Mouse (Mus musculus): ENCODE results near the gene Mlycd. TPM values are rescaled to one million over a fixed set of nuclear protein-coding genes. Genes with fewer than 3 reads are reported as not detected.

Mlycd gene
- total and polyA plus RNA-seq, 3 experiments: 4.2 to 12.3 (median 5.1) TPM

DNA sequence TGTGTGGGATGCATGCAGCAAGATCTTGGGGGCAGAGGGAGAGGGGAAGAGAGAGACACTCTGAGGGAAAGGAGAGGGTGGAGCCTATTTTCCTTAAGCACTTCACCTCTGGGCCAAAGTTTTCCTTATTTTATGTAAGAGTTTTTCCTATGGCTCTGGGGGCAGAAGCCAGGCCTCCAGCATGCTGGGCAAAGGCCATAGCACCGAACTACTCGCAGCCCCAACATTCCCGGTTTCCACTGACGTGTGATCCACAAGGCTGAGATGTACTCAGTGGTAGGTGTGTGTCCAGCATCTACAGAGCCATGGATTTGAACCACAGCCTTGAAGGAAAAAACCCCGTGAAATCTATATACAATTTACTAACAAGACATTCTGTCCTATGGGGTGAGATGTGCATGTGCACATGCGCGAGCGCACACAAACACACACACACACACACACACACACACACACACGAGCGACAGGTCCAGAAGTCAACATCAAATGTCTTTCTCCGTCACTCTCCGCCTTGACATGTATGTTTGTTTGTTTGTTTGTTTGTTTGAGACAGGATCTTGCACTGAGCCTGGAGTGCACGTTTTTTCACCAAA is 39.0 kb downstream of the Mlycd start, which contains the start of gene Osgin1:
Gene Osgin1 (plus strand): TSS at position 543 of the 593 bp plus-strand sequence.
- H3K36me3 ChIP-seq (replicated peaks in 1 of 2; ENCODE audit: control insufficient read depth in 1 of 2, insufficient read depth in 1 of 2, low read length in 1 of 2): no peaks in the 10 kb centered on the region
- no peak within 1 kb of the TSS for H3K4me3 ChIP-seq (replicated peaks in 1 of 3; ENCODE audit: low read depth in 2 of 3, low read length in 2 of 3, poor library complexity in 1 of 3)
- no peak for TF ChIP-seq ZC3H11A (IDR thresholded peaks at IDR 0.05; ENCODE audit: low read depth, low read length)
- no peak for TF ChIP-seq ETS1 (conservative IDR thresholded peaks at IDR 0.05; ENCODE audit: low read depth, low read length)
- TF ChIP-seq IRF4 (IDR thresholded peaks at IDR 0.05; ENCODE audit: low read depth, low read length): no peak
- no peak for TF ChIP-seq MAFK (IDR thresholded peaks at IDR 0.05; ENCODE audit: insufficient replicate concordance, low read length)
- TF ChIP-seq JUND (conservative IDR thresholded peaks at IDR 0.05; ENCODE audit: low read depth, low read length): no peak
- no peak for TF ChIP-seq NRF1 (IDR thresholded peaks at IDR 0.05; ENCODE audit: low read depth, low read length)
- no peak for TF ChIP-seq POLR2AphosphoS2 (IDR thresholded peaks at IDR 0.05; ENCODE audit: low read depth, low read length)
- TF ChIP-seq UBTF (IDR thresholded peaks at IDR 0.05; ENCODE audit: low read depth, low read length): no peak
- TF ChIP-seq POLR2A (IDR thresholded peaks at IDR 0.05; ENCODE audit: low read depth, low read length): no peak
- TF ChIP-seq MXI1 (IDR thresholded peaks at IDR 0.05; ENCODE audit: low read depth, low read length): no peak
- no peak for TF ChIP-seq CHD1 (IDR thresholded peaks at IDR 0.05; ENCODE audit: low read depth, low read length)
- TF ChIP-seq CTCF (conservative IDR thresholded peaks at IDR 0.05 in 1 of 2, IDR thresholded peaks at IDR 0.05 in 1 of 2; ENCODE audit: low read depth in 2 of 2, low read length in 2 of 2): no peak
- TF ChIP-seq ELF1 (IDR thresholded peaks at IDR 0.05; ENCODE audit: low read depth, low read length): no peak
- TF ChIP-seq USF1 (IDR thresholded peaks at IDR 0.05; ENCODE audit: low read depth, low read length): no peak
- TF ChIP-seq MYC (IDR thresholded peaks at IDR 0.05; ENCODE audit: low read depth, low read length): no peak
- H3K9me3 ChIP-seq (replicated peaks; ENCODE audit: low read length): no peaks in the 10 kb centered on the region
- no peak within 1 kb of the TSS for H3K27ac ChIP-seq (ENCODE audit: insufficient read depth, low read depth)
- no peak within 1 kb of the TSS for H3K9ac ChIP-seq (ENCODE audit: insufficient read depth, low read depth)
- in situ Hi-C loops (cut with MboI; ENCODE audit: low pct_ligation_motif_present, low pct_unique_long_range_greater_than_20kb, low sequenced_read_pairs) (no loop called here), dilution Hi-C loops (cut with MboI; ENCODE audit: extremely low pct_ligation_motif_present, extremely low pct_unique_long_range_greater_than_20kb, low sequenced_read_pairs) (no loop called here)
- H3K4me1 ChIP-seq (ENCODE audit: control insufficient read depth in 1 of 2, insufficient read depth in 2 of 2): peaks cover 23 to 48% of the 10 kb centered on the region in 2 experiments
- no peak for DNase-seq (ENCODE audit: extremely low read depth)
- no peaks in the 10 kb centered on the region for H3K27me3 ChIP-seq (replicated peaks)
- no peak within 1 kb of the TSS for H3K4me2 ChIP-seq (ENCODE audit: insufficient read depth, low read depth, poor library complexity, severe bottlenecking)
- no peaks in the 10 kb centered on the region for H3K79me2 ChIP-seq (replicated peaks; ENCODE audit: control insufficient read depth, extremely low read depth, insufficient read depth, poor library complexity, severe bottlenecking)

DNA sequence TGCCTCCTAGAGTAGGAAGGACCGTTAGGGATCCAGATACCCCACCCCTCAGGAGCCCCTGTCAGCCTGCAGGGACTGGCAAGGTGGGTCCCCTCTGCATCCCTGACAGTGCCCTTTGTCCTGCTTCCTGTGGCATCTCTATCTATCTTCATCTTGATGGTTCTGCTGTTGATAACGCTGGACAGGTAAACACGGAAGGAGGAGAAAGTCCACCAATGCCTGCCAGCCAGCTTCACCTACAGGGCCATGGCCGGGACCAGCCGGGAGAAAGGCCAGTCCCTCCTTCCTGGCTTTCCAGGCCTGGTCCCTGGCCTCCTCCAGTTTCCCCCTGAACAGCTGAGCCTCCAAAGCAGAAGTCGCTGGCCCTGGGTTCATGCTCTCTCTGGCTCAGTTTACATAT is 39.9 kb downstream of the Mlycd start:
- no peak for DNase-seq (ENCODE audit: extremely low read depth)
- H3K4me2 ChIP-seq (ENCODE audit: insufficient read depth, low read depth, poor library complexity, severe bottlenecking): no peak overlapping the region
- H3K36me3 ChIP-seq (replicated peaks in 1 of 2; ENCODE audit: control insufficient read depth in 1 of 2, insufficient read depth in 1 of 2, low read length in 1 of 2): no peaks in the 10 kb centered on the region
- dilution Hi-C loops (cut with MboI; ENCODE audit: extremely low pct_ligation_motif_present, extremely low pct_unique_long_range_greater_than_20kb, low sequenced_read_pairs): no loop called here
- no peak overlapping the region for H3K4me3 ChIP-seq (replicated peaks in 1 of 3; ENCODE audit: low read depth in 2 of 3, low read length in 2 of 3, poor library complexity in 1 of 3)
- no peak overlapping the region for H3K27ac ChIP-seq (ENCODE audit: insufficient read depth, low read depth)
- H3K79me2 ChIP-seq (replicated peaks; ENCODE audit: control insufficient read depth, extremely low read depth, insufficient read depth, poor library complexity, severe bottlenecking): no peaks in the 10 kb centered on the region
- H3K4me1 ChIP-seq (ENCODE audit: control insufficient read depth in 1 of 2, insufficient read depth in 2 of 2): peaks cover 18 to 48% of the 10 kb centered on the region in 2 experiments
- in situ Hi-C loops (cut with MboI; ENCODE audit: low pct_ligation_motif_present, low pct_unique_long_range_greater_than_20kb, low sequenced_read_pairs): no loop called here
- H3K9ac ChIP-seq (ENCODE audit: insufficient read depth, low read depth): no peak overlapping the region
- H3K9me3 ChIP-seq (replicated peaks; ENCODE audit: low read length): no peaks in the 10 kb centered on the region
- no peaks in the 10 kb centered on the region for H3K27me3 ChIP-seq (replicated peaks)
- TF ChIP-seq ELF1 (IDR thresholded peaks at IDR 0.05; ENCODE audit: low read depth, low read length) (no peak), BHLHE40 (IDR thresholded peaks at IDR 0.05; ENCODE audit: low read depth, low read length) (no peak), SMC3 (IDR thresholded peaks at IDR 0.05; ENCODE audit: low read depth, low read length) (no peak), MEF2A (IDR thresholded peaks at IDR 0.05; ENCODE audit: borderline replicate concordance, low read depth, low read length) (no peak), ETS1 (conservative IDR thresholded peaks at IDR 0.05; ENCODE audit: low read depth, low read length) (no peak), ZKSCAN1 (IDR thresholded peaks at IDR 0.05; ENCODE audit: borderline replicate concordance, low read depth, low read length) (no peak), EP300 (IDR thresholded peaks at IDR 0.05; ENCODE audit: low read length) (no peak), CHD2 (IDR thresholded peaks at IDR 0.05; ENCODE audit: low read length) (no peak), NRF1 (IDR thresholded peaks at IDR 0.05; ENCODE audit: low read depth, low read length) (no peak), PAX5 (IDR thresholded peaks at IDR 0.05; ENCODE audit: low read length) (no peak), MXI1 (IDR thresholded peaks at IDR 0.05; ENCODE audit: low read depth, low read length) (no peak), KAT2A (IDR thresholded peaks at IDR 0.05; ENCODE audit: insufficient replicate concordance, low read length) (no peak)
